Mouse (Mus musculus) gastrocnemius, postnatal 25 days (tissue): Measurements from ENCODE around the gene Slc4a5. TPM values are rescaled to one million over a fixed set of nuclear protein-coding genes. Genes with fewer than 3 reads are reported as not detected.

Experiments
- DNase-seq: peaks from one replicate; pipeline ENCODE4 v3.0.0; 2022
- long read RNA-seq, 2 experiments: library from polyadenylated mRNA; stranded (forward); transcript quantifications; one replicate each; pipeline ENCODE4 v2.0.0; 2021
- total RNA-seq, 2 experiments: library from RNA; stranded (reverse); gene quantifications; 1 replicate in 1 of 2; 2 replicates in 1 of 2; pipeline ENCODE4 v1.2.3; 2021

The Slc4a5 gene
- total RNA-seq = not detected
- long read RNA-seq, experiment 1 = 0 reads
- long read RNA-seq, experiment 2 = 0 reads

GRCm38 (mm10) chr6:83219814-83220213, at the start of gene Slc4a5:
Gene Slc4a5 (plus strand): TSS chr6:83219828.
- no peak for DNase-seq

DNA sequence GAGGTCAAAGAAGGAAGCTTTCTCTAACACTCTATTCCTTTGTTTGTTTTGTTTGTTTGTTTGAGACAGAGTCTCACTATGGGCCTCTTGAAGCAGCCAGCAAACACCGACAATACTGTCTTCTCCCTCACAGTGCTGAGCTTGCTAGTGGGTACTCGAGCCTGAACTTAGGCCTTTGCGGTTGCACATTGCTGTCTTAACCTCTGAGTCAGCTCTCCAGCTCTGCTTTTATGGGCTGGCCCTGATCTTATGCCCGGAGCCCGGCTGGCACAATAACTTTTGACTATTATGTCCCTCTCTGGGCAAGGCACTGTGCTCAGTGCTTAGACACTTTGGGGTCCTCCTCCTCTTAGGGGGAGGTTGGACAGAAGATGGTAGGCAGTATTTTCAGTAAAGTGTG, 49.8 kb upstream of the Slc4a5 start:
- no peak for DNase-seq

- DNase-seq = no peak
Observed at GRCm38 (mm10) chr6:83171063-83171462, 48.6 kb upstream of the Slc4a5 start.

GRCm38 (mm10) chr6:83172240-83172920, 47.2 kb upstream of the Slc4a5 start:
- no peak for DNase-seq

- DNase-seq = peak; percentile 73
Observed at GRCm38 (mm10) chr6:83175996-83176395, 43.6 kb upstream of the Slc4a5 start.

DNA sequence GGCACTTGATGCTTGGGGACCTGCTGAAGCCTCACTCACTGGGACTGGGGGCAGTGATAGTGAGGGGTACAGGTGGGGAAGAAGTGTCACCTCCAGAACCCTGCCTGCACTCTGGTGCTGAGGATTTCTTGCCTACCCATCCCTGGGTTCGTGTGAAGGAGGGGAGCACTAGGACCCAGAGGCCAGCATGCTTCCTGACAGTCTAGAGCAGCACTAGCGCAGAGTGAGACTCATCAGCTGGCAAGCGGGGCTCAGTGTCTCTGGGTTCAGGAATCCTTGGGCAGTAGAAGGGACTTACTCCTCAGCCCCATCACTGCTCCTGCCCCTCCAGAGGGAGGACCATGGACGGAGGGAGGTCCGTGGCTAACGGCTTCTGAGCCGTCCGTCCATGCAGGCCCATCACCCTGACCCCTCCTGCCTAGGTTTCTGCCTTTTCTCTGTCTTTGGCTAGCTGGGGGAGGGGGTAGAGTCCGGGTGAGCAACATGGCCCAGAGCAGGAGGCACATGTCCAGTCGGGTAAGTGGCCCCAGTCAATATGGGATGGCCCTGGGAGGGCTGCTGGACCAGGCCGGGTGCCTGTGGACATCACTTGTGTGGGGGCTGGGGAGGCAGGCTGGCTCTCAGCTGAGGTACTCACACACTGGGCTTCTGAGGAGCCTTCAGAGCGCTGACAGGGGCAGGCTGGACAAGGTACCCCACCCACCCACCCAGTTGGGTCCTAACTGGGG, 40.1 kb upstream of the Slc4a5 start:
- DNase-seq = no peak

GRCm38 (mm10) chr6:83180605-83181004, 39.0 kb upstream of the Slc4a5 start:
- no peak for DNase-seq

- DNase-seq = no peak
Observed at GRCm38 (mm10) chr6:83184858-83185435, 34.7 kb upstream of the Slc4a5 start.

DNA sequence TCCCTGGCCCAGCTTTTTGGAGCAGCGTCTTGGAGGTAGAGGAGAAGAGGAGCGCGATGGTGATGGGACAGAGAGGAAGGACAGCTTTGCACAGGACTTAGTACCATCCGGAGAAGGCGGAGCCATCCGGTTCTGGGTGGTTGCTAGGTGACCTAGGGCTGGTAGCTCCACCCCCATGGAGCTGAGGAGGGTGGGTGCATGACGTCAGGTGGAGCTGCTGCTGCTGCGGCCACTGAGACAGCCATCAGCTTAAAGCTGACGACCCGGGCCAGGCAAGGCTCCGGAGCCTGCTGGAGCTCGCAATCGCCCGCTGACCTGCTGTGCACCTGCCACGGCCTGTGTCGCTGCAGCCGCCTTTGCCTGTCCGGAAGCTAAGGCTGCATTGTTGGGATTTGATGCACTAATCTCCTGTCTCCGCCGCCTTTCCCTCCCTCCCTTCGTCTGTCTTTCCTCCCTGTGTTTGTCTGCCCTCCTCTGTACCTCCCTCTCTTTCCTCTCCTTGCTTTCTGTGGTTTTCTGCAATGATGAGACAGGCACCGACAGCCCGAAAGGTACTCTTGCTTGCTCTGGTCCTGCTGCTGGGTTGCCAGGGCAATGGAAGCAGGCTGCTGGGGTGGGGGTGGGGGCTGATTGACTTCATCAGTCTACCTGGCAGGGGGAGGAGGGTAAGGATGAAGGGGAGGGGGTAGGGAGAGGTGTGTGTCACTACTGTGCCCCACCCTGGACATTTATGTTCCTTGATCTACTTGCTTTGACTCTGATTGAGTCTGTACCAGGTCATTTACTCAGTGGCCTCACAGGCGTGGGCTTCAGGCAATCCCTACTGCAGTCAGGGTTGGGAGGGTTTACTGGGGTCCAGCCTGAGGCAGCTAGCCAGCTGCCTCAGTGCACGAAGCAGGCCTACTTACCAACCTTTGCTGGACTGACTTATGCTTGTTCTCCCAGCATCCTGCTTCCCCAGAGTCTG, 33.5 kb upstream of the Slc4a5 start:
- peak; percentile 55 for DNase-seq

GRCm38 (mm10) chr6:83186946-83187345, 32.7 kb upstream of the Slc4a5 start:
- DNase-seq = no peak

DNA sequence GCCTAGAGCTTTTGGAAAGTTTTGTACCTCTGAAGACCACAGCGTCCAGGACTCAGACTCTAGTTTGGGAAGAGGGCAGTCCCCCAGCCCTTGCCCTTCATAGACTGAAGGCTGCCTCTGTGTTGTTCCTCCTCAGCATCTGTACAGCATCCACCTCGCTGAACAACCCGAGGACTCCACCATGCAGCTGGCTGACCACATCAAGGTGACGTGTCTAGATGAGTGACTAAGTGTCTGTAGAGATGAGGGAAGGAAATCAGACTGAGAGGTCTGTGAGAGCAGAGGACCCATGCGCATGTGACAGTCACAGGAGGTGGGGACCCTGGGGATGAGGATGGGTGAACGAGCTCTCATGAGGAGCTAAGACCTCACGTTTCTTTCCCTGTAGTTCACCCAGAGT, 26.1 kb upstream of the Slc4a5 start:
- DNase-seq = no peak

DNA sequence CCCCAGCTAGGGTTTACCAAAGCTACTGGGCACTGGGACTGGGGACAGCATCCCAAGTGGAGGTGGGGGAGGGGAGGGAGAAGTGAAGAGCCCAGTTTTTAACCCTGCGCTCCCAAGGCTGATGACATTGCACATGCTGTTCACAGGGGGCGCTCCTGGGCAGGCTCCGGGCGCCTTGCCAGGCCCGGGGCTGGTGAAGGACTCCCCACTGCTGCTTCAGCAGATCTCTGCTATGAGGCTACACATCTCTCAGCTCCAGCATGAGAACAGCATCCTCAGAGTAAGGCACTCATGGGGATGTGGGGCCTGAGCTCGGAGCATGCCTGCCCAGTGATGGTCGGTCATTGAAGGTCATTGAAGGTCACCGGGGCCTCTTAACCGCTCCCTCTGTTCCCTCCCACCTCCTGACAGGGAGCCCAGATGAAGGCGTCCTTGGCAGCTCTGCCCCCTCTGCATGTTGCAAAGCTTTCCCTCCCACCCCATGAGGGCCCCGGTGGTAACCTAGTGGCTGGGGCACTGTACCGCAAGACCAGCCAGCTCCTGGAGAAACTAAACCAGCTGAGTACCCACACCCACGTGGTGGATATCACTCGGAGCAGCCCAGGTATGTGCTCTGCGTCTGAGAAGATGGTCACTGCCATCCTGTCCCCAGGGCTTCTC, 22.2 kb upstream of the Slc4a5 start:
- DNase-seq = peak; percentile 40

DNA sequence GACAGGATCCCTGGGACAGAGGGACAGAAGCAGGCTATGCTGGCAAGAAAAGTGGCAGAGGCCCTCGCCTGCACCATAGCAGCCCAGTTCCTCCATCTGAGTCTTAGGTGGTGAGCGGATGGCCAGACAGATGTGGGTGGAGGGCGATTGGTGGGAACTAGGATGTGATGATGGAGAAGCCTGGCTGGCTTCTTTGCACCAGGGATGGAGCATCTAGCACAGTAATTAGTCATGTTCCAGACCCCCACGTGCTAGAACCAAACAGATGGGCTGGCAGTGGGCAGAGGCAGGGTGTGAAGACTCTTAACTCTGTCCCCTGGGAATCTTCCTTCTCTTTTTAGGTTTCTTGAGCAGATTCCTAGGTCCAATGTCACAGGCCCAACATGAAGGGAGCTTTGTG, 16.3 kb upstream of the Slc4a5 start:
- no peak for DNase-seq

GRCm38 (mm10) chr6:83205851-83206250, 13.8 kb upstream of the Slc4a5 start:
- no peak for DNase-seq

DNA sequence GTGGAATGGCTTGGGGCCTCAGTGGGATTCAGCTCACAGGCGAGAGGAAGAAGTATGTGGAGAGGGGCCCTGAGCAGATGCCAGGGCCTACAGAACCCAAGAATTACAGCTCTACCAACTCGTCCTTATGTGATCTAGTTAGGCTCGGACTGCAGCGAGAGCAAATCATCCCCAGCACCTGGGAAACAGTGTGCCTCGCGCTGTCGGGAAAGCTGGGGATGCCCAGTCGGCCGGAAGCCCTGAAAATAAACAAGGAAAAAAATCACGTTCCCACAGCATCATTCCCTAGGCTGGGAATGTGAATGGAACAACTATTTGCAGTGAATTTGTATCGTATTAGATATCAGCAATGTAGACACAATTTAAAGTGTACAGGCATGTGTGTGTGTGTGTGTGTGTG, 13.3 kb upstream of the Slc4a5 start:
- no peak for DNase-seq

GRCm38 (mm10) chr6:83207361-83208049, 12.1 kb upstream of the Slc4a5 start:
- DNase-seq = no peak

DNA sequence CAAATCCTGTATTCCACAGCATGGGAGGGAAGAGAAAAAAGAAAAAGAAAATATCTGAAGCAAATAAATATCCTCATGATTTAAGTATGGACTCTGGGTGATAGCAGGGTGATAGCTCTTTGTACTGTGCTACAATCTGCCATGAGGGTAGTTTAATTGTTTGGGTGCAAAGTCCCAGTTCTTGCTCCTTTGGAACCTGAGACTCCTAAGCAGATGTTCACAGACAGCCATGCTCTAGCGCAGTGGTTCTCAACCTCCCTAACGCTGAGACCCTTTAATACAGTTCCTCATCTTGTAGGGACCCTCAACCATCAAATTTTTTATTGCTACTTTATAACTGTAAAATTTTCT, 11.6 kb upstream of the Slc4a5 start:
- DNase-seq = no peak

DNA sequence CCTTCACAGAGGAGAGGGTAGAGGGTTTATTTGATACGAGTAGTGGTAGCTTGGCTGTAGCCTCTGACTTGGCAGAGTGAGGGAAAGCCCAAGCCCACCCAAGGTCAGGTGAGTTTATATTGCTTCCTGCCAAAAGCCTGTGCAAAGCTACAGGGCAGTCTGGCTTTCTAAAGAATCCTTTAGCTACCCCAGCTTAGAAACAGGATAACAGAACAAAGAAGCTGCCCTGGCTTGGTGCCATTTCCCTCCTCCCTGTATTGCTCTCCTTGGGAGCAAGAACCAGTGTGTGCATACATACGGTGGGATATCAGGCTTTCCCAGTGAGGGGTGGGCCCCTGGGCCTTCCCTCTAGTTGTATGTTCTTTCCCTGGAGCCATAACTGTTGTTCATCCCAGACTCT, 9.1 kb upstream of the Slc4a5 start:
- DNase-seq = no peak

- DNase-seq = no peak
Observed at GRCm38 (mm10) chr6:83211526-83211925, 8.1 kb upstream of the Slc4a5 start.

DNA sequence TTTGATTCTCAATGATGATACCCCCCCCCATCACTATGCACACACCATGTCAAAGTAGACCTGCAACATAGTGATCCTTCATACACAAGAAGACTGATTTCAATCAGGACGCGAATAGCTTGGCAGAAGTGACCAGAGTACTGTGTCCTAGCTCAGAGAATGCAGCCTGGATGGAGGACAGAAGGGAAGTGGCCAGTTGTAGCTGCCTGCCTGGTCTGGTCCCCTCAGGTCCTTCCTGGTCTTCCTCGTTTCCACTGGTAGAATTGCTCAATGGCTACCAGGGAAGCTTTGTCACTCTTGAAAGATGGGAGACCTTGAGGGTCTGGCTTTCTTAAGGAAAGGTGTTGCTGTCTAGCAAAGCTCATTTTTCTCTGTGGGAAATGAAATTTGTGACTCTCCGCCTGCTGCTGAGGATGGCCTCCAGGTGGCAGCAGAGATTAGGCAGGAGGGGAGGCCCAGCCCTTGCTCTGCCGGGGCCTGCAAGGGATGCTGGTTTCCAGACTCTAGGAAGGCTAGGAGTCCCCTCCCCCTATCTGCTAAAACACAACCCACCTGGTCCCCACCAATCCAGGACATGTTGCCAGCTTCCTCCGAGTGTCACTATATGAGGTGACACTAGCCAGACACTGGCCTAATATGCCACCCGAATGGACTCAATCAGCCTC, 4.5 kb upstream of the Slc4a5 start:
- DNase-seq = peak; percentile 36

DNA sequence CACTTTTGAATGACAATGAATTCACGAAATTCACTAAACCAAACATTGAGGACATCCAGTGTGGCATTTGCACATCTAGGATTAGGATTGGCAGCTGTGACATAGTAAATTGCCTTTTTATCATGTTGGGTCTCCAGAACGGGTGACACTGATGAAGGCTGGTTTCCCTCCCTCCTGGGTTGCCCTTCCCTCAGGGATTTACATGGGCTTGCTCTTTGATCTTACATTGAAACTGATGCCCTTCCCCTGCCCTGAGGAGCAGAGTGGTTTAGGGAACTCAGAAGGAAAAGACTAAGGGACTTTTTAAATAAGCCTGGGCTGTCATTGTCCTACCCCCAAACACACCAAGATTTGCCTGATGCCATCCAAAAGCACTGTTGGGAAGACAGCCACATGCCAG, 11.9 kb downstream of the Slc4a5 start:
- DNase-seq = no peak
